Mouse (Mus musculus): ENCODE data around the gene Pard3.

Pard3 gene

GRCm38 (mm10) chr8:127185897-127186296, 122.2 kb downstream of the Pard3 start:
- DNase-seq, result no peak

DNA sequence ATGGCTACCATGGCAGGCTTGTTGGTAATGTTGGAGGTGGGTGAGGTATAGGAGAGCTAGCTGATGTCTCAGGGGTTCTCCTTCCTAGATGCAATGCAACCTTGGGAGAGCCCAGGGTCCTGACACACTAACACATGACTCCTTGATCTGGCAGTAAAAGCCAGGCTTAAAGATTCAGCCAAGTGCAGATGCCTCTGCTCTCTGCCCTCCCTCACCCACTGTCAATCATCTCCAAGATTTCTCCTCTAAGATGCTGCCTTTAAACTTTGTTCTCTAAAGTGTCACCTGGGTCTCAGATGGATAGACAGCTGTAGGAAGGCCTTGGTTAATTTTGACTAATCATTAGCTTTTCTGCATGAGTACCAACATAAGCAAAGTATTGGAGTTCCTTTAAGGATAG, 125.0 kb downstream of the Pard3 start:
- DNase-seq, result no peak

GRCm38 (mm10) chr8:127190350-127190749, 126.7 kb downstream of the Pard3 start:
- DNase-seq, result peak; percentile 40

DNA sequence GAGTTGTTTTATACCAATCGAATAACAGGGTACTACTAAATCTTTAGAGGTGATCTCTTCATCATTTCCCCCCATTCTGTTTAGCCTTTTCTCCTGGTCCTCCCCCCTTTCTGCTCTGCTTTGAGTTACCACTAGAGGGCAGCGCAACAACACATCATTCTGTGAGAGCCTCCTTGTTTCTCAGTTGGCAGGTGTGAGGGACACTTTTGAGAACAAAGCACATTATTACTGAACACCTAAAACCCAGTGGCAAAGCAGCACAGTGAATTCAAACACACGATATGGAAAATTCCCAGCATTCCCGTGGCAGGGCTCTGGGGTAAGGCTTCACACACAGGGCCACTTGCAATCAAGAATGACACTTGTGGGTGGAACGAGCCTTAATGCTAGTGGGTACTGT, 127.7 kb downstream of the Pard3 start:
- DNase-seq, result peak; percentile 42

GRCm38 (mm10) chr8:127191824-127192223, 128.1 kb downstream of the Pard3 start:
- DNase-seq, result no peak

- no peak for DNase-seq
These were observed 128.6 kb downstream of the Pard3 start for GRCm38 (mm10) chr8:127192331-127192730.

GRCm38 (mm10) chr8:127193375-127193774, 129.7 kb downstream of the Pard3 start:
- no peak for DNase-seq

DNA sequence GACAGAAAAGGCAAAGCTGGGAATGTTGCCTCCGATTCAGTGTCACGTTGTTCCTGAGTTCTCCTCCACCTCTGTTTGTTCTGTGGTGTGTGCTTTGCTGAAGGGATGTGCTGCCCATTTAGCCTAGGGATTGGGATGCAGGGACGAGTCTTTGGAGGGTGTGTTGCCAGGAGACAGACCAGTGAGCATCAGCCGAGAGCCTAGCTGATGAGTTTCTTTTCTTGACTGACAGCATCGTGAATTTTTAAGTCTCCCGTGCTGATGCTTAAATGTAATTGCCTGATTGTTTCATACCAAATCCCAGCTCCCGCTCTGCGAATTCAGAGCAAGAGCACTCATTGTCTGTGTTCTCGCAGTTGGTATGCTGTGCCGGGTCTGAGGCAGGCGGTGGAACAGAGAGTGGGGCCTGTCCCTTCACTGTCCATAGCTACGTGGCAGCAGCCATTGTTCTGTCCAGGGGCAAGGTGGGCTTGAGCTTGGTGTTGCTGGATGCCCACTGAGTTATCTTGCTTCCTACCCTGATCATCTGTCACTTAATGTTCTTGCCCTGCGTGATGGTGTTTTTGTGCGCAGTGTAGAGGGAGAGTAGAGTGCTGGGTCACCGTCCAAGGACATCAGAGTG, 131.2 kb downstream of the Pard3 start:
- DNase-seq, result no peak

DNA sequence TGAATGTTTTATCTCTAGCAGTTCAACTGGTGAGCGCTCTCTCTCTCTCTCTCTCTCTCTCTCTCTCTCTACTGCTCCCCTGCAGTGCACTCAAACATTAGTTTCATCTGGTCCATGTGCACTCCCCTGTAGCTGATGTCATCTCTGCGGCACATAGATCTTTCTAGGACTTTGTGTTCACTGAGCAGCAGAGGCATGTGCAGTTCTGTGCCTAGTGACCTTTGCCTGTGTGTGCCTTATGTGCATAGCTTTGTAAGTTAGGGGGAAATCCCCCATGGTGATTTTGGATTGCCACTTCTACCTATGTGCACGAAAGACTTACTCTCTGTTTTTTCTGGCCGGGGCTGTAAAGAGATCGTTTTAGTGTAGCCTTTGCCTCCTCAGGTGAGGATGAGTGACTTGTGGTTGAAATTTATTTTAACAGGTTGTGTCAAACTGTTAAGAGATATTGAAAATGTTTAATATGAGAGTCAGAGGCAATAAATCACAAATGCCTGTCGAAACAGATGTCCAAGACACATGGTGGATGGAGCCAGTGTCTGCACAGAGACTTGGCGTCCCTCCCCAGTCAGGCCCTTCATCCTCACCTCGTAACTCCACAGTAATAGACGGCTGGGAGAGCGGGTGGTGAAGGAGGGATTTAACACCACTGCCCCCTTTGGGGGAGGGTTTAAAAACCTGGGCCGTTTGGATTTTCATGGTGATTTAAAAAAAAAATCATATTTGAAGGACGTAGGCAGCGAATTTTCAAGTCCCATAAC, 133.0 kb downstream of the Pard3 start:
- no peak for DNase-seq

DNA sequence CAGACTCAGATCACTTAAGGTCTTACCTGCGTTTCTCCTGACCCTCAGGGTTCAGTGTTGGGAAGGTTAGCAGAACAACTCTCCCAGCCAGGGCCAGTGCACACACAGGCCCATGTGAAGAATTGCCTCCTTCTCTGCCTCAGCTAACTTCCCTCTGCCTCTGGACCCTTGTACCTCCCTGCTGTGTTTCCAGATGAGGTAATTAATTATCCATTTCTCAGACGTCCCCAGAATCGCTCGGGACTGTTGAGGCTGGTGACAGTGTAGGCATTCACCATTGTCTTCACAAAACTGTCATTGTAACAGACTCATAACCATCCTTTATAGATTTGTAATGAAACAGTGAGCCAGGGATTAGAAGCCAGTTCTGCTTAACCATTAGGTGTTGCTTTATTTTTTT, 143.8 kb downstream of the Pard3 start:
- peak; percentile 50 for DNase-seq

DNA sequence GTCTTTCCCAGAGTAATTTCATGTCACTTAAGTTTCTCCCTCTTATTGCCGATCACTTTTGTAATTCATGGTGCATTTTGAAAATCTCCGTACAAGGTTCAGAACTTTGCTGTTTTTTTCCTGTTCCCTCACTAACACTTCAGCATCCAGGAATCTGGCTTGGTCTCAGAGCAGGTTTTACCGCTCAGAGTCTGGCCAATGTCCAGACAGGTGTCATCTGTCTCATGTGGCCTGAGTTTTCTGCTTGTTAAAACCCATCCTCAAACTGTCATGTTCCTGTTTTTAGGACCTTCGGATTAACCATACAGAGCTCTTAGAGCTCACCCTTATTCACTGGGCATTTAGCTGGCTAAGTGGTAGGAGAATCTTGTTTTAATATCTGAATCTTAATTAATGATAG, 146.9 kb downstream of the Pard3 start:
- no peak for DNase-seq

- no peak for DNase-seq
These were observed 150.6 kb downstream of the Pard3 start for GRCm38 (mm10) chr8:127214338-127214737.

DNA sequence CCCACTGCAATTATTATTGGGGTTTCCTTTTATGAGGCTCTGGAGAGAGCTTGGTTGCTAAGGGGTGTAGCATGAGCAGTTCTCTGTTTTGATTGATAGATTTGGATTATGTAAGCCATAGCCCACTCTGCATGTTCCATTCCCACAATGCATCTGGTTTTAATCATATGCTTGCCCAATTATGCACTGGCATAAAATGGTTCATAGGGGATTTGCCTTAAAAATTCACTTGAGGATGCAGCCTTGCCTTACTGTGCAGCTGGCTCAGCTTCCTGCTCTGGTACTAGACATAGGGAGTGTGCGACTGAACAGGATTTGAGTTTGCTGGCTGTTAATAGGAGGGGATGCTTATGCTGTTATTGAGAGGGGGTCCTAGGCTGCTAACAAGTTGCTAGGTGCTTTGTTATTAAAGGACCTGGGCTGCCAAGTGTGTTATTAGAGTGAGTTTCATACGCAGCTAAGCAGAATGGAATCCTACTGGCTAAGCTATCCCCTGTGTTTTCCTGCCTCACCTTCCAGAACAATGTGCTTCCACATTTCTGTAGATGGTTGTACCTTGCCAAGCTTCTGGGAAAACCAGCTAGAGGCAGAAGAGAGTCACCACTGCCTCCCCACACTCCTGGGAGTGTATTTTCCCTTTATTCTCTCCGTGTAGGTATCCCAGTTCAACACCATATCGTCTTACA, 151.2 kb downstream of the Pard3 start:
- peak; percentile 32 for DNase-seq

- no peak for DNase-seq
These were observed 156.5 kb downstream of the Pard3 start for GRCm38 (mm10) chr8:127220206-127220605.

DNA sequence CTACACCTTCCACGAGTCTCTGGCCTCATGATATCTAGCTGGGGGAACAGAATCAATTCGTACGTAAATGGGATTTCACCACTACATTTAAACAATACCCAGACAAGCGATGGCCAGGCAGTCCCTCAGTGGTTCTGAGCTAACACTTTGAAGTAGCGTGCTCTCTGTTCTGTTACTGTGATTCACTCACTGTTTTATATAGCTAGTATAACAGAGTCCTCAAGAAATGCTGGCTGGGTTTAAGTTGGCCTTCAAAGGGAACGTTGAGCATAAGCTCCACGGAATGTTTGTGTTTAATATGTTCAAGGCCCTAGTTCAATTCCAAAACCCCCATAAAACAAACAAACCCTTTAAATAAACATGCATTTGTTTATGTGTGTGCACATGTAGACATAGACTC, 156.9 kb downstream of the Pard3 start:
- DNase-seq, result no peak

- no peak for DNase-seq
These were observed 158.7 kb downstream of the Pard3 start for GRCm38 (mm10) chr8:127222361-127222760.

DNA sequence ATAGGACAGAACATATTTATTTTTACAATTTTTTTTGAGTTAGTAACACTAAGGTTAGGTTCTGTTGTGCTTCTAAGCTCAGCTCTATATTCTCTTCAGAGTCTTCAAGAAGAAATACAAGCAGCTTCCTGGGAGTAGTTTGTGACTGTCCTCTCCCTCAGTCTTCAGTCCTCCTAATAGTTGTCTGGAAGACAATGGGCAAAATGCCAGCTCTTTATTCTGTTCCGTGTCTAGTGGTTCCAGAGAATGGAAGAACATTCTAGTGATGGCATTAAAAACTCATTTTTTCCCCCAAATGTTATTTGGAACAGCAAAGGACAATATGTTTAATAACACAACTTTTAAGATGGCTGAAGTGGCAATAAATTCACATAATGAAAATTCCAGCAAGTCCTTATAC, 163.3 kb downstream of the Pard3 start:
- DNase-seq, result no peak

DNA sequence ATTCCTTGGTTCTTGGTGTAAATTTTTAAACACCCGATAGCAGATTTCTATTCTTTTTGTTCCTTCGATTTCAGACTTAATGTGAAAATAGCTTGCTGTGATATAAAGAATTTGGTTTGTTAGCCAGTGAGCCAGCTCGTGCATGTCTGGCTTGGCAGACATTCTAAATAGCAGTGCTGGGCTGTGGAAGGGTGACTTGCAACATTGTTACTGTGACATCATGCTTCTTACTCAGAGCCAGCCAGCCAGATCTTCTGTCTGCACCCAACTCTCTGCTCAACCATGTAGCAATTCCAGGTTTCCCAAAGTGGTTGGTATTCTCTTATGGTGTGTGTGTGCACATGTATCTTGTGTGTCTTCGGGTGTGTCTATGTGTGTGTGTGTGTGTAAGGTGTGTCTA, 163.7 kb downstream of the Pard3 start:
- peak; percentile 43 for DNase-seq

DNA sequence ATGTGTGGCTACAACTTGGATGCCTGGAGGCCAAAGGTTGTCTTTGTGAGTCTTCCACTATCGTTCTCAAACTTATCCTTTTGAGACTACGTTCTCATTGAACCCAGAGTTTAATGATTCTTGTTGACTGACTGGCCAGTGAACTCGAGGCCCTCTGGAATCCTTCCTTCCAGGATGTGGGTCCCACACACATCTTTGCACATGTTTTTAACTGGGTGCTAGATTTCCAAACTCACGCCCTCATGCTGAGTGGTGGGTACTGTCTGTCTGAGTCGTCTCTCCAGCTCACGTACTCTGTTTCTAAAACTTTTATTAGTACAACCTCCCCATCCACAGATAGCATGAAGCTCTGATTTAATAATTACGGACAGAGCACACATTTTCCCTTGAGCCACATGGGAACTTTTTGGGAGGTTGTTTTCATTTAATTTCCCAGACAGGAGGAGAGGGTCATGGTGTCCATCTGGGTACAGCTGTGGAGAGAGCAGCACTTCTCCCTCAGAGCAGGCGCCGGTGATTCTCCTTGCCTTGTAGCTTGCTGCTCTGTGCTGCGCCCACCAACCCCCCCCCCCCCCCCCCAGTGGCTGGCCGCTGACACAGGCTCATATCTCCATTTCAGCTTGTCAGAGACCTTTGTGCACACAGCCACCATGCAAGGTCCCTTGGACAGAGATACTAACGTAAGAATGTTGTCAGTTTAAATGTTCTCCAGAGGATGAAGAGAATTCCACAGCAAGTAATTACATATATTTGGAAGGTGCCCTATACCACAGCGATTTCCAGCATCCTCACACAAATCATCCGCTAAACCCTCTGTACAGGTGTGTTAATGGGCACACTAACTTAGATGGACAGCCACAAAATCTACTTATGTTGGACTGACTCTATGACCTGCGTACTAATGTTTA, 165.9 kb downstream of the Pard3 start:
- DNase-seq, result no peak

GRCm38 (mm10) chr8:127230233-127230595, 166.5 kb downstream of the Pard3 start:
- no peak for DNase-seq

- DNase-seq, result no peak
These were observed 179.7 kb downstream of the Pard3 start for GRCm38 (mm10) chr8:127243351-127243750.

GRCm38 (mm10) chr8:127243841-127244240, 180.1 kb downstream of the Pard3 start:
- no peak for DNase-seq

- peak; percentile 49 for DNase-seq
These were observed 187.1 kb downstream of the Pard3 start for GRCm38 (mm10) chr8:127250746-127251145.

Data from layer of hippocampus, adult 9-11 months (tissue).